Mouse (Mus musculus) cerebellum, adult 9-11 months (tissue): Measurements from ENCODE around the gene Itfg2.
"Not testable (repeated sequence)": the region's sequence is repeated elsewhere in the genome, so short reads cannot be mapped to it uniquely, and the experiment has no call there.

Source experiments
- DNase-seq: peaks from one replicate; pipeline ENCODE4 v3.0.0; 2022

Gene Itfg2

GRCm38 (mm10) chr6:128380594-128381167 lies 44.0 kb downstream of the Itfg2 start:
- not testable (repeated sequence) for DNase-seq

- no peak for DNase-seq
These were observed 45.1 kb downstream of the Itfg2 start for GRCm38 (mm10) chr6:128379636-128380035.

GRCm38 (mm10) chr6:128376371-128377085 lies 48.2 kb downstream of the Itfg2 start:
- DNase-seq, result no peak

- DNase-seq, result no peak
These were observed 49.5 kb downstream of the Itfg2 start, which contains the start of the genes Tex52 and Gm44596 for GRCm38 (mm10) chr6:128375192-128375591. TSS of gene Tex52 (plus strand) at chr6:128375456. TSS of gene Gm44596 (plus strand) at chr6:128375503.

GRCm38 (mm10) chr6:128370040-128370439 lies 54.7 kb downstream of the Itfg2 start:
- DNase-seq, result no peak

- no peak for DNase-seq
These were observed 58.3 kb downstream of the Itfg2 start for GRCm38 (mm10) chr6:128366466-128366865.

- no peak for DNase-seq
These were observed 60.0 kb downstream of the Itfg2 start for GRCm38 (mm10) chr6:128364721-128365120.

GRCm38 (mm10) chr6:128363007-128363825 lies 61.5 kb downstream of the Itfg2 start:
- no peak for DNase-seq

GRCm38 (mm10) chr6:128362381-128363006 lies 62.2 kb downstream of the Itfg2 start, which contains the start of the genes Rhno1 and Foxm1:
TSS of gene Rhno1 (minus strand) at chr6:128362911.
TSS of gene Foxm1 (plus strand) at chr6:128362967.
- DNase-seq, result peak; percentile 85

- no peak for DNase-seq
These were observed 62.8 kb downstream of the Itfg2 start for GRCm38 (mm10) chr6:128361901-128362300.
